Mouse (Mus musculus) lung, postnatal 4 days (tissue): ENCODE data around the gene Olfr853.

Experiments
- DNase-seq, 2 experiments: peaks; one replicate each; pipeline ENCODE4 v3.0.0; 2021

Gene Olfr853

GRCm38 (mm10) chr9:19540976-19541375 is at the start of gene Olfr853:
Gene Olfr853 (minus strand): TSS chr9:19541076.
- DNase-seq: no peak

GRCm38 (mm10) chr9:19582317-19582716 is 41.4 kb upstream of the Olfr853 start, which contains the start of gene Olfr855:
Gene Olfr855 (plus strand): TSS chr9:19582617.
- DNase-seq: no peak

GRCm38 (mm10) chr9:19567282-19567681 is 26.4 kb upstream of the Olfr853 start, which contains the start of gene Olfr854:
Gene Olfr854 (minus strand): TSS chr9:19567382.
- DNase-seq: no peak

DNA sequence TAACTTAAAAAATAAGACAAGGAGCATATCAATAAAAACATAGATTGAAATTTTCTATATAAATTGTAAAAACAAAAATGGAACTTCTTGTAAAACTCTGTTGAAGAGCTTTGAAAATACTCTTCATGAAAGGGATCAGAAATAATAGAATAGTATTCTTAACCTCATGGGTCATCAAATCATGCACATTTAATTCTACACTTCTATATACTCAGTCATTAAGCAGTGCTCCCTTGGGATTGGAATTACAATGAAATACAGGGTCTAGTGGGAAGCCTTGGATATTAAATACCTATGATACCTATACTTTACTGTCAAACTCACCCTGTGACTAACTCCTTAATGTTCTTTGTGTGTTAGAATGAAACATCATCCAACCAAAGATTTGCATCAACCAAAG is 47.9 kb downstream of the Olfr853 start, which contains the start of gene Olfr851:
Gene Olfr851, plus strand, starts transcription at position 301 of the 400 bp plus-strand sequence.
- DNase-seq: no peak
